Mouse (Mus musculus) heart, embryonic 16.5 days (tissue): Measurements from ENCODE around the gene Grap2. TPM values are rescaled to one million over a fixed set of nuclear protein-coding genes. Genes with fewer than 3 reads are reported as not detected.
A peak's percentile ranks its signal among the peaks of the same experiment; 100 is the strongest.

Source experiments
- ATAC-seq: fragments of 200-750 bp; cut with Nextera tagmentation; replicated peaks from 2 replicates; pipeline ENCODE4 v1.8.0; 2017; ENCODE audit warnings: moderate number of reproducible peaks; ENCODE audit not compliant: insufficient read depth, low FRiP score; ENCODE audit errors: extremely low read depth
- H3K27ac ChIP-seq: fragments of 300-500 bp; sonication (generic); 2 replicates; pipeline ENCODE4 v1.5.1; 2014; ENCODE audit warnings: mild to moderate bottlenecking, low read length, control low read depth, moderate library complexity
- H3K27me3 ChIP-seq: fragments of 300-500 bp; sonication (generic); 2 replicates; pipeline ENCODE4 v1.6.1; 2014; ENCODE audit warnings: low read length, mixed read lengths; ENCODE audit not compliant: control insufficient read depth, insufficient read depth
- H3K36me3 ChIP-seq: fragments of 300-500 bp; sonication (generic); 2 replicates; pipeline ENCODE4 v1.6.1; 2014; ENCODE audit not compliant: control insufficient read depth, insufficient read depth
- H3K4me1 ChIP-seq: fragments of 300-500 bp; sonication (generic); 2 replicates; pipeline ENCODE4 v1.6.1; 2014; ENCODE audit warnings: low read length, mixed read lengths; ENCODE audit not compliant: control insufficient read depth, insufficient read depth
- H3K4me2 ChIP-seq: fragments of 300-500 bp; sonication (generic); 2 replicates; pipeline ENCODE4 v1.6.1; 2014; ENCODE audit warnings: low read depth, mild to moderate bottlenecking, control low read depth, low read length
- H3K4me3 ChIP-seq: fragments of 300-500 bp; sonication (generic); 2 replicates; pipeline ENCODE4 v1.5.1; 2014; ENCODE audit warnings: mild to moderate bottlenecking, control low read depth, low read length
- H3K9ac ChIP-seq: fragments of 300-500 bp; sonication (generic); 2 replicates; pipeline ENCODE4 v1.6.1; 2014; ENCODE audit warnings: low read length, control low read depth
- H3K9me3 ChIP-seq: fragments of 300-500 bp; sonication (generic); replicated peaks from 2 replicates; pipeline ENCODE4 v1.6.1; 2016; ENCODE audit warnings: low read length; ENCODE audit not compliant: control insufficient read depth
- WGBS: fragments of 180-500 bp; shearing (Covaris S2); extraction: QIAGEN DNeasy Blood & Tissue Kit; methylation state at CpG from one replicate; pipeline ENCODE4 v1.1.7; 2014; 5-methylcytosine and 5-hydroxymethylcytosine counted together
- polyA plus RNA-seq: library from polyadenylated mRNA; unstranded; fragments of >200 nt; fragmentation: Nextera tagmentation; extraction: Ambion mirVana; gene quantifications from 2 replicates; pipeline ENCODE4 v1.2.1, GENCODE M21; 2015

The Grap2 gene
- polyA plus RNA-seq, 1 experiment from 2014 or later: 4.9 TPM

GRCm38 (mm10) chr15:80679515-80680215 lies 107.3 kb downstream of the Grap2 start:
- Histone ChIP-seq H3K4me2 (peak overlapping the region; percentile 29; the same call in 1 of the 2 replicates), H3K9me3 (no peaks in the 10 kb centered on the region), H3K9ac (no peak overlapping the region), H3K36me3 (no peaks in the 10 kb centered on the region), H3K27me3 (no peaks in the 10 kb centered on the region), H3K4me3 (no peak overlapping the region), H3K27ac (peak overlapping the region; percentile 78), H3K4me1 (peaks cover 35% of the 10 kb centered on the region)
- 30% methylated on average over 8 of the region's 8 CpGs for WGBS
- peak; percentile 75 for ATAC-seq

GRCm38 (mm10) chr15:80680347-80681030 lies 108.1 kb downstream of the Grap2 start:
- Histone ChIP-seq H3K36me3 (no peaks in the 10 kb centered on the region), H3K9me3 (no peaks in the 10 kb centered on the region), H3K4me1 (peaks cover 37% of the 10 kb centered on the region), H3K9ac (no peak overlapping the region), H3K4me3 (no peak overlapping the region), H3K27ac (peak overlapping the region; percentile 17; the same call in 1 of the 2 replicates), H3K4me2 (no peak overlapping the region), H3K27me3 (no peaks in the 10 kb centered on the region; the same call in 1 of the 2 replicates)
- peak; percentile 69 for ATAC-seq
- 29% methylated on average over 7 of the region's 7 CpGs for WGBS

GRCm38 (mm10) chr15:80681466-80681881 lies 109.1 kb downstream of the Grap2 start:
- Histone ChIP-seq H3K4me1 (peaks cover 37% of the 10 kb centered on the region), H3K9ac (no peak overlapping the region), H3K27me3 (peaks cover 3% of the 10 kb centered on the region), H3K4me3 (no peak overlapping the region), H3K4me2 (no peak overlapping the region), H3K36me3 (no peaks in the 10 kb centered on the region), H3K9me3 (no peaks in the 10 kb centered on the region), H3K27ac (peak overlapping the region; percentile 47)
- ATAC-seq: no peak
- WGBS: 65% methylated on average over 4 of the region's 4 CpGs

GRCm38 (mm10) chr15:80682343-80682742 lies 109.9 kb downstream of the Grap2 start:
- peaks cover 37% of the 10 kb centered on the region for H3K4me1 ChIP-seq
- H3K4me2 ChIP-seq: no peak overlapping the region

GRCm38 (mm10) chr15:80683151-80683550 lies 110.8 kb downstream of the Grap2 start:
- Histone ChIP-seq H3K4me2 (no peak overlapping the region), H3K4me3 (no peak overlapping the region), H3K27me3 (peaks cover 3% of the 10 kb centered on the region), H3K9me3 (no peaks in the 10 kb centered on the region), H3K9ac (no peak overlapping the region), H3K27ac (no peak overlapping the region), H3K4me1 (peaks cover 37% of the 10 kb centered on the region), H3K36me3 (no peaks in the 10 kb centered on the region)
- no peak for ATAC-seq
- 75% methylated on average over 6 of the region's 6 CpGs for WGBS

More at GRCm38 (mm10) chr15:80682343-80682742, 109.9 kb downstream of the Grap2 start:
- Histone ChIP-seq H3K27ac (no peak overlapping the region), H3K9me3 (no peaks in the 10 kb centered on the region), H3K4me3 (no peak overlapping the region), H3K36me3 (no peaks in the 10 kb centered on the region), H3K27me3 (peaks cover 3% of the 10 kb centered on the region), H3K9ac (no peak overlapping the region)
- WGBS: 82% methylated on average over 8 of the region's 8 CpGs
- ATAC-seq: no peak

DNA sequence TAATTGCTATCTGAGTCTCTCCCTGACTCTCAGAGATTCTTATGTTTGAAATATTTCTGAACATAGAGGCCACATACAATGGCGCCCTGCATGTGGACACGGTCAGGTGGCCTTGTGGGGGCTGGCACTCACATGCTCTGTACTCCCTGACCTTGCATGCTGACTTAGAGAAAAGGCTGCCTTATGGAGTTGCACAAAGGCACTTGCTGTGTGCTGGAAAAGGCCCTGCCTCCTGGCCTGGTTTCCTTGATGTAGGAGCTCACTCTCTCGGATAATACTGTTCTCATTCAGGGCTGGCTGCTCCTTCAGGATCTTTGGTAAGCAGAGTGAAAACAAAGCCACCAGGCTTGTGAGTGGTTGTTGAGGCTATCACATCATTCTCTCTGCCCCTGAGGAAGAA lies 111.6 kb downstream of the Grap2 start:
- Histone ChIP-seq H3K27ac (no peak overlapping the region), H3K4me2 (no peak overlapping the region), H3K36me3 (no peaks in the 10 kb centered on the region), H3K27me3 (peaks cover 3% of the 10 kb centered on the region), H3K9ac (no peak overlapping the region), H3K4me1 (peaks cover 35% of the 10 kb centered on the region), H3K4me3 (no peak overlapping the region), H3K9me3 (no peaks in the 10 kb centered on the region)
- no peak for ATAC-seq
- 71% methylated on average over 3 of the region's 3 CpGs for WGBS

DNA sequence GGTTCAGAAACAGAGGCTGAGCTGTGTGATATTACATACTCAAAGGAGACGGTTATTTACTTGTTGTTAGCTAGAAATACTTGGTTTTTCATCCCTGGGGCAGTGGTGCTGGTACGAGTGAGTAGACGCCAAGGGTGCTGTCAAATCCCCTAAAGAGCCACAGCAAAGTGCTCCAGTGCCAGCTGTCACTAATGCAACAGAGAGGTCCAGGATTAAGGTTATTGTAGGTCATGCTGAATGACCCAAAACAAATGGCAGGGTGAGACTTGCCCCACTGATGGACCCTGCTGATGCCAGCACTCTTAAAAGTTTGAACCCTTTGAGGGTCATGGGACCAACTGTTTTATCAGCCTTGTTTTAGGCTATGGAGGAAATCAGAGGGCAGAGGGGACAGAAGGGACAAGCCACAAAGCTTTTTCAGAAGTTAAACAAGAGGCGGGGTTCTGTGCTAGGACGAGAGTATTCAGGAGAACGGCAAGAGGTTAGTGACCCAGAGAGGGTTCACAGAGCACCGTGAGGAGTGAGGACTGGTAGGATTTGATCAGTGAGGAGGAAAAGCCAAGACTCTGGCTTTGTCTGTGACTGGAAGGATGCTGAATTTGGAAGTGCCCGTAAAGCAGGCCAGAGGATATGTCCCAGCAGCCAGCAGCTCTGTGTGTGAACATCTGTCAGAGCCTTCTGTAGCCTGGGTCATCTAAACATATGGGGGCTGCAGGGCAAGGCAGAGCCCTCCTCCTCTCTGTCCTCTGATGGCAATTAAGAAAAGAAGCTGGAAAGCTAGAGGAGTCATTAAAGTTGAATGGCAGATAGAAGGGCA lies 112.6 kb downstream of the Grap2 start:
- no peaks in the 10 kb centered on the region for H3K9me3 ChIP-seq
- no peak overlapping the region for H3K4me3 ChIP-seq
- H3K27me3 ChIP-seq: peaks cover 3% of the 10 kb centered on the region
- H3K9ac ChIP-seq: no peak overlapping the region
- ATAC-seq: no peak
- 51% methylated on average over 8 of the region's 8 CpGs for WGBS
- no peaks in the 10 kb centered on the region for H3K36me3 ChIP-seq
- H3K4me1 ChIP-seq: peaks cover 25% of the 10 kb centered on the region
- H3K27ac ChIP-seq: no peak overlapping the region
- H3K4me2 ChIP-seq: no peak overlapping the region

GRCm38 (mm10) chr15:80685603-80685895 lies 113.2 kb downstream of the Grap2 start:
- H3K27me3 ChIP-seq: peaks cover 3% of the 10 kb centered on the region
- H3K4me3 ChIP-seq: no peak overlapping the region
- H3K36me3 ChIP-seq: no peaks in the 10 kb centered on the region
- 53% methylated on average over 7 of the region's 7 CpGs for WGBS
- no peaks in the 10 kb centered on the region for H3K9me3 ChIP-seq
- ATAC-seq: no peak
- peaks cover 20% of the 10 kb centered on the region for H3K4me1 ChIP-seq
- H3K27ac ChIP-seq: no peak overlapping the region
- H3K9ac ChIP-seq: no peak overlapping the region
- H3K4me2 ChIP-seq: no peak overlapping the region

- Histone ChIP-seq H3K9me3 (no peaks in the 10 kb centered on the region), H3K27me3 (peaks cover 12% of the 10 kb centered on the region), H3K4me3 (no peak overlapping the region), H3K27ac (no peak overlapping the region), H3K4me1 (peaks cover 5% of the 10 kb centered on the region; the same call in 1 of the 2 replicates), H3K36me3 (no peaks in the 10 kb centered on the region), H3K4me2 (no peak overlapping the region), H3K9ac (no peak overlapping the region)
- 33% methylated on average over 7 of the region's 7 CpGs for WGBS
- no peak for ATAC-seq
Observed at GRCm38 (mm10) chr15:80688536-80688935, 116.1 kb downstream of the Grap2 start.
